Mouse (Mus musculus): ENCODE measurements around the gene B3gnt2.

B3gnt2 gene

GRCm38 (mm10) chr11:22848649-22849195, 12.0 kb downstream of the B3gnt2 start:
- DNase-seq (ENCODE audit: extremely low read depth, low read depth, low spot score): no peak

- DNase-seq (ENCODE audit: extremely low read depth, low read depth, low spot score): no peak
Observed at GRCm38 (mm10) chr11:22847732-22848648, 12.8 kb downstream of the B3gnt2 start.

- DNase-seq (ENCODE audit: extremely low read depth, low read depth, low spot score): no peak
Observed at GRCm38 (mm10) chr11:22846960-22847731, 13.6 kb downstream of the B3gnt2 start.

DNA sequence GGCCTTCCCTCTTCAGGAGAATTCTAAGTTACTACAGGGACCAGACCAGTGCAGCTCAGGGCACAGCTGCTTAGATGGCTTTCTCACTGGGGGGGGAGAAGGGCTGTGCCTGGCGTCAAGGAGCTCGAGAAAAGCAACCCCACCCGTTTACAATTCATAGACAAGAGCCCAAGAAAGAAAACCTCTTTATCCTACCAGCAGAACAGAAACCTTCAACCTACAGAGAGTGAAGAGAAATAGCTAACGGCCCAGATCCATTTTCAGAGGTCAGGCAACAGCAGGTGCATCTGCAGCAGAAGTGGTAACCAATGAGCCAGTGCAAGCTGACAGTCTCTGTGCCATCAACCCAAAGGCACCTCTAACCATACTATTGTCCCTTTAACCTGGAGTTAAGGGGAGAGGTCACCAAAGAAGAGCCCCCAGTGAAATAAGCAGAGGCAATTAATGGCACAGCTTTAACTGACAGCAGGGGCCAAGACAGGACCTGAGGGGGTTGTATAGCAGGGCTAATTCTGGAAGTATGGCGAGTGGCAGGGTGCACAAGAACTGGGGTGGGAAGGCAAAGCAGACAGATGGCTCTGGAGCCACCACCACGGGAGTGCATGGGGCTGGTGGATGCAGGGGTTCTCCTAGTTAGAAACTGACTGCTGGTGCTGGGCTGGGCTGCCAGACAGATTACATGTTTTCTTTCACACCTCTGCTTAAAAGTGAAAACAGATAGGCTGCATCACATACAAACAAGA, 14.5 kb downstream of the B3gnt2 start:
- DNase-seq (ENCODE audit: extremely low read depth, low read depth, low spot score): no peak

- no peak for DNase-seq (ENCODE audit: extremely low read depth, low read depth, low spot score)
Observed at GRCm38 (mm10) chr11:22844754-22845718, 15.7 kb downstream of the B3gnt2 start.

DNA sequence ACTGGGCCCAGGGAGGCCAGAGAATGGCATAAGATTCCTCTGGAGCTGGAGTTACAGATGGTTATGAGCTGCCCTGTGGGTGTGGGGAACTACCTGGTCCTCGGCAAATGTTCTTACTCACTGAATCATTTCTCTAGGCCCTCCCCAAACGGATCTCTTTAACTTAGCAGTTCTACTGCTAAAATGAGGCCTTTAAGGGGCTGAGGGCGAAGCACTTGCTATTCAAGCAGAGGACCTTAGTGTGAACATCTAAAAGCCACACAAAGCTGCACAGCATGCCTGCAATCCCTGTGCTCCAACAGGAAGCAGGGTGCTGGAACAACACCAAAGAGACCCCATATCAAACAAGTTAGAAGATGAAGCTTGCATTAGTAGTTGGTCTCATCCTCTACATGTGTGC, 21.3 kb downstream of the B3gnt2 start:
- no peak for DNase-seq (ENCODE audit: extremely low read depth, low read depth, low spot score)

- DNase-seq (ENCODE audit: extremely low read depth, low read depth, low spot score): no peak
Observed at GRCm38 (mm10) chr11:22838361-22838760, 22.4 kb downstream of the B3gnt2 start.

- DNase-seq (ENCODE audit: extremely low read depth, low read depth, low spot score): no peak
Observed at GRCm38 (mm10) chr11:22836269-22836668, 24.5 kb downstream of the B3gnt2 start.

DNA sequence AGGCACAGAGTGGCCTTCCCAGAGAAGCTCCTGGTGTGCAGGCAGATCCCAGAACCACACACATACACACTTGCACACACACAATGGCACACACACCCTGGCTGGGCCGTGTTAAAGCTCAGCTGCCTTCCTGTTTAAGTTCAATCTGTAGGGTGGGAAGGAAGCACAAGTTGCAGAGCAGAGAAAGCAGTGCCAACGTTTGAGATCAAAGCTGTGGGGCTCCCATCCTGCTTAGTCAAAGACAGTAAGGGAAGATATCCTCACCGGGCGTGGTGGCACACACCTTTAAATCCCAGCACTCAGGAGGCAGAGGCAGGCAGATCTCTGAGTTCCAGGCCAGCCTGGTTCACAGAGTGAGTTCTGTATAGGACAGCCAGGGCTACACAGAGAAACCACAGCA, 28.2 kb downstream of the B3gnt2 start:
- DNase-seq (ENCODE audit: extremely low read depth, low read depth, low spot score): no peak

GRCm38 (mm10) chr11:22831916-22832315, 28.8 kb downstream of the B3gnt2 start:
- DNase-seq (ENCODE audit: extremely low read depth, low read depth, low spot score): no peak

- DNase-seq (ENCODE audit: extremely low read depth, low read depth, low spot score): no peak
Observed at GRCm38 (mm10) chr11:22830684-22831083, 30.1 kb downstream of the B3gnt2 start.

- DNase-seq (ENCODE audit: extremely low read depth, low read depth, low spot score): no peak
Observed at GRCm38 (mm10) chr11:22830179-22830611, 30.6 kb downstream of the B3gnt2 start.

DNA sequence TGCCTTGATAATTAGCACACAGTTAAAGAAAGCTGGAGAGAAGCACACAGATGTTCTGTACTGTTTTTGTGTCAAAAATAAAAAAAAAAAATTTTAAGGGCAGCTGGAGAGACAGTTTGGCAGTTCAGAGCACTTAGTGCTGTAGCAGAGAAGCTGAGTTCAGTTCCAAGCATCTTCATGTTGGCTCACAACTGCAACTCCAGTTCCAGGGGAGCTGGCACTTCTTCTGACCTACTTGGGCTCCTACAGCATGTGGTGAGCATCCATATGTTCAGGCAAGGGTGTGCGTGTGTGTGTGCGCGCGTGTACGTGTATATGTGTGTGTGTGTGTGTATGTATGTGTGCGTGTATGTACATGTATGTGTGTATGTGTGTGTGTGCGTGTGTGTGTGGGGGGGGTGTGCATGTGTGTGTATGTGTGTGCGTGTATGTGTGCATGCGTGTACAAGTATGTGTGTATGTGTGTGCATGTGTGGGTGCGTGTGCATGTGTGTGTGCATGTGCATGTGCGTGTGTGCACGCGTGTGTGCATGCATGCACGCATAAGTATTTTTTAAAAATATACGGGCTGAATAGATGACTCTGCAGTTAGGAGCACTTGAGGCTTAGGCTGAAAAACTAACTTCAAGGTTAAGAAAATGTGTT, 31.7 kb downstream of the B3gnt2 start:
- no peak for DNase-seq (ENCODE audit: extremely low read depth, low read depth, low spot score)

- no peak for DNase-seq (ENCODE audit: extremely low read depth, low read depth, low spot score)
Observed at GRCm38 (mm10) chr11:22827514-22828080, 33.2 kb downstream of the B3gnt2 start.

GRCm38 (mm10) chr11:22826665-22827064, 34.1 kb downstream of the B3gnt2 start:
- no peak for DNase-seq (ENCODE audit: extremely low read depth, low read depth, low spot score)

DNA sequence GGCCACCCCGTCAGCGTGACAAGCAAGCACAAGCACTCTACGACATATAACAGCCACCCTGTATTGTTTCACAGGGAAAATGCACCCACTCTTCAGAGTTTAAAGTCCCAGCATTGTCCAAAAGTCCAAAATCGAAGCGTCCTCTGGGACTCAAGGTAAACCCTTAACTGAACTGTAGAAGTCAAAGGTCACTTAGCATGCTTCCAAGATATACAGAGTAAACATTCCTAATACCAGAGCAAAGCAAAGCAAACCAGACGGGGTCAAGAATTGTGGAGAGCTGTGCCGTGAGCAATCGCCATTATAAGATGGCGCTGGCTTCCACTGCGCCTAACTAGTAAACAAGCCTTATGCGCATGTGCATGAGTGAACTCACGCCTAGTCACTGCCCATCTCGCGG, 34.7 kb downstream of the B3gnt2 start:
- DNase-seq (ENCODE audit: extremely low read depth, low read depth, low spot score): no peak

- DNase-seq (ENCODE audit: extremely low read depth, low read depth, low spot score): no peak
Observed at GRCm38 (mm10) chr11:22825548-22825947, 35.2 kb downstream of the B3gnt2 start.

DNA sequence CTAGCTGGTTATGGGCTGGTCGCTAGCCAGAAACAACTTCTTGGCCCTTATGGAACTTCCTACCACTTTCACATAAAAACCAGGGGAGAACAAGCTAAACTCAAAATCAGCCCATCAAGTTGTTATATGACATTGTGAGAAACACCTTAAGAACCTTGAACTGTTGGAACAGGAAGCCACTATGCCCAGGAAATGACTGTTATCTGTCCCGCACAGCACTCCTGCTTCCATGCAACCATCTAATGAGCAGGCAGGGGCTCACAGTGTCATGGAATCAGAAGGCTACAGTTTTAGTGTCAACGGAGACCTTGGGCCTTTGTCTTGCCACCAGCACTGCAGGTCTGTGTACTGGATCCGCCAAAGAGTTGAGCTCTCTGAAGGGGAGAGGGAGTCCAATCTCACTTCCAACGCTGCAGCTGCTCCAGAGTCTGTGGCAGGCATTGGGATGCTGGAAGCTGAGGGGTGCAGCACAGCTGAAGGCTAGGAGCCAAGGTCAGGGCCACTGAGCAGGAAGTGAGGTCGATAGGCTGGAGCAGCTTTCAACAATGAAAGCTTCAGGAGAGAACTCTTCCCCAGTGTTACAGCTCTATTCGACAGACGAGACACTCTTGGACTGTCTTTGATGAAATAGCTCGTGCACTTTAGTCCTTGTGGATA, 36.6 kb downstream of the B3gnt2 start:
- DNase-seq (ENCODE audit: extremely low read depth, low read depth, low spot score): no peak

All from fat pad, adult 2 months (tissue).